Mouse (Mus musculus) cortical plate, adult 2 months (tissue): Measurements from ENCODE around the gene Gm7879. TPM values are rescaled to one million over a fixed set of nuclear protein-coding genes. Genes with fewer than 3 reads are reported as not detected.
"Not testable (repeated sequence)": the region's sequence is repeated elsewhere in the genome, so short reads cannot be mapped to it uniquely, and the experiment has no call there.

Source experiments
- H3K27ac ChIP-seq: fragments of 200-500 bp; 2 replicates; pipeline ENCODE4 v1.5.1; 2012; ENCODE audit warnings: low read length, control low read depth, inconsistent platforms; ENCODE audit not compliant: insufficient read depth
- H3K4me1 ChIP-seq: fragments of 200-500 bp; 2 replicates; pipeline ENCODE4 v1.6.1; 2011; ENCODE audit warnings: low read length; ENCODE audit not compliant: control insufficient read depth, insufficient read depth
- H3K4me3 ChIP-seq: fragments of 200-500 bp; 2 replicates; pipeline ENCODE4 v1.5.1; 2011; ENCODE audit warnings: mild to moderate bottlenecking, low read length, control low read depth; ENCODE audit not compliant: insufficient read depth
- CTCF ChIP-seq: fragments of 200-500 bp; IDR thresholded peaks from 2 replicates; pipeline ENCODE4 v1.5.1; 2011; ENCODE audit warnings: mild to moderate bottlenecking, control low read depth, low read length; ENCODE audit not compliant: insufficient read depth; ENCODE audit errors: extremely low read depth
- POLR2A ChIP-seq: fragments of 200-500 bp; IDR thresholded peaks from 2 replicates; pipeline ENCODE4 v1.6.1; 2011; ENCODE audit warnings: mild to moderate bottlenecking, low read length, control low read depth; ENCODE audit not compliant: insufficient read depth; ENCODE audit errors: extremely low read depth
- polyA plus RNA-seq: library from polyadenylated mRNA; depleted of rRNA; stranded (reverse); fragments of >200 nt; gene quantifications from 2 replicates; pipeline ENCODE4 v1.2.3, GENCODE M21; 2012; rRNA removed

Gene Gm7879
- 0.42 and 0.72 TPM in 2 replicates for polyA plus RNA-seq

DNA sequence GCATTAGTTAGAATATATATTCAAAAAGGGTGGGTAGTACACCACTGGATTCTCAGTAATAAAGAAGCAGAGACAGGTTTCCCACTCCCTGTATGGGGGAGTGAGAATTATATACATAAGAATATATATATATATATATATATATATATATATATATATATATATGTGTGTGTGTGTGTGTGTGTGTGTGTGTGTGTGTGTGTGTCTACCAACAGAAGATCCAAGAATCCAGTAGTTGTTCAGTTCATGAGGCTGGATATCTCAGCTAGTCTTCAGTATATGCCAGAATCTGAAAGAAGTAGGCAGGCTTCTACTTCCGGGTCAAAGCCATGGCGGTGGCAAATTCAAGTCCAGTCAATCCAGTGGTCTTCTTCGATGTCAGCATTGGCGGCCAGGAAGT is at the start of gene Gm7879:
Gm7879 (plus strand) TSS at position 301 of the 400 bp plus-strand sequence.
- H3K4me1 ChIP-seq, H3K27ac ChIP-seq, H3K4me3 ChIP-seq: not testable (repeated sequence)

DNA sequence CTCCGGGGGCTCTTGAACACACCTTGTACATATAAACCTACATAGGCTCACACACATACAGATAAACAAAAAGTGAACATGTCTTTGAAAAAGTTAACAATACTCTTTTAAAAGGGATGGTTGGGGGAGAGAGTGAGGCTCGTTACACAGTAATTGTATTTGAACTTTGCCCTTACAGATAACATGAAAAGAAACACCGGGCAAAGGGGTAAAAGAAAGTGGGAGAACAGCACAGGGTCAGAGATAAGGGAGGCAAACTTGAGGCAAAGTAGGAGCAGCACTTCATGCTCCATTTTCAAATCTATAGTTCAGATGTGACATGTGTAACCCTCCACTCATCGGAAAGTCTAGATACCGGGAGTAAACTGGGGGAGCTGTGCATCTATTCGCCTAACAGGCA is 49.3 kb upstream of the Gm7879 start:
- peaks cover 1% of the 10 kb centered on the region; the same call in 1 of the 2 replicates for H3K4me1 ChIP-seq
- TF ChIP-seq POLR2A = no peak
- no peak for TF ChIP-seq CTCF
- H3K27ac ChIP-seq = no peak overlapping the region
- H3K4me3 ChIP-seq = no peak overlapping the region

GRCm38 (mm10) chr5:43865316-43865715 is 47.6 kb upstream of the Gm7879 start:
- Histone ChIP-seq H3K27ac (no peak overlapping the region), H3K4me1 (peaks cover 1% of the 10 kb centered on the region; the same call in 1 of the 2 replicates), H3K4me3 (no peak overlapping the region)
- TF ChIP-seq POLR2A (no peak), CTCF (no peak)

DNA sequence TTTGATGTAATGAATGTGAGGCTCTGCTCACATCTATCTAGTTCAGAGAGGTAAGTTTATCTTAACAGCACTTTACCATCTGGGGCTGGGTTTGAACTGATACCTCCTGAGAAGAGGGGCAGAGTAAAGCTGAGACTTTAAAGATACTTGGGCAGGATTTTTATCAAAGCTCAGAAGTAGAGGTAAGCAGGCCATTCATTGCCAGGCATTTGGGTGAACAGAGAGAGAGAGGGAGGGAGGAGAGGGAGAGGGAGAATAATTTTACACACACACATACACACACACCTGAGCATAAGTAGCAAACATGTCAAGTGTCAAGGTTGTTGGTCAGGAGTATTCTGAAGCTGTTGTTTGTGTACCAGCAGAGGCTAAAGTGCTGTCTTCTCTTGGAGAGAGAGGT is 44.7 kb upstream of the Gm7879 start, which contains the start of gene Cd38:
Cd38 (plus strand) TSS at position 301 of the 400 bp plus-strand sequence.
- Histone ChIP-seq H3K4me3 (peak within 1 kb of the TSS; percentile 43), H3K27ac (no peak within 1 kb of the TSS), H3K4me1 (peaks cover 1% of the 10 kb centered on the region; the same call in 1 of the 2 replicates)
- no peak for TF ChIP-seq CTCF
- no peak for TF ChIP-seq POLR2A

GRCm38 (mm10) chr5:43868711-43869600 is 44.0 kb upstream of the Gm7879 start:
- no peak overlapping the region for H3K27ac ChIP-seq
- H3K4me3 ChIP-seq = peak overlapping the region; percentile 43
- TF ChIP-seq POLR2A (no peak), CTCF (no peak)
- H3K4me1 ChIP-seq = peaks cover 1% of the 10 kb centered on the region; the same call in 1 of the 2 replicates

DNA sequence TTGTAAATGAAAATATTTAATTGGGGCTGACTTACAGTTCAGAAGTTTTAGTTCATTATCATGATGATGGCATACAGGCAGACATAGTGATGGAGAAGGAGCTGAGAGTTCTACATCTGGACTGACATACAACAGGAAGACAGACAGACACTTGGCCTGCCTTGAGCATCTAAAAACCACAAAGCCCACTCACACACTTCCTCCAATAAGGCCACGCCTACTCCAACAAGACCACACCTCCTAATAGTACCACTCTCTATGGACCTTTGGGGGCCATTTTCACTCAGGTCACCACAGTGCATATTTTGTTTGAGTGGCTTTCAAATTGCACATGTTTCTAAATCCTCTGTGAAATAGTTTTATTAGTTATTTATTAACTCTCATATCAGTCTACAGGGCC is 41.1 kb upstream of the Gm7879 start:
- H3K4me3 ChIP-seq = no peak overlapping the region
- peaks cover 1% of the 10 kb centered on the region; the same call in 1 of the 2 replicates for H3K4me1 ChIP-seq
- H3K27ac ChIP-seq = no peak overlapping the region
- TF ChIP-seq POLR2A (no peak), CTCF (no peak)

- TF ChIP-seq POLR2A (no peak), CTCF (no peak)
Measured at GRCm38 (mm10) chr5:43872652-43873051, 40.3 kb upstream of the Gm7879 start.

GRCm38 (mm10) chr5:43882034-43882433 is 30.9 kb upstream of the Gm7879 start:
- H3K27ac ChIP-seq = no peak overlapping the region
- TF ChIP-seq CTCF (no peak), POLR2A (no peak)
- H3K4me3 ChIP-seq = no peak overlapping the region
- no peaks in the 10 kb centered on the region; the same call in none of the 2 replicates for H3K4me1 ChIP-seq

More at GRCm38 (mm10) chr5:43872652-43873051, 40.3 kb upstream of the Gm7879 start:
- Histone ChIP-seq H3K4me3 (no peak overlapping the region), H3K27ac (no peak overlapping the region), H3K4me1 (peaks cover 1% of the 10 kb centered on the region; the same call in 1 of the 2 replicates)

DNA sequence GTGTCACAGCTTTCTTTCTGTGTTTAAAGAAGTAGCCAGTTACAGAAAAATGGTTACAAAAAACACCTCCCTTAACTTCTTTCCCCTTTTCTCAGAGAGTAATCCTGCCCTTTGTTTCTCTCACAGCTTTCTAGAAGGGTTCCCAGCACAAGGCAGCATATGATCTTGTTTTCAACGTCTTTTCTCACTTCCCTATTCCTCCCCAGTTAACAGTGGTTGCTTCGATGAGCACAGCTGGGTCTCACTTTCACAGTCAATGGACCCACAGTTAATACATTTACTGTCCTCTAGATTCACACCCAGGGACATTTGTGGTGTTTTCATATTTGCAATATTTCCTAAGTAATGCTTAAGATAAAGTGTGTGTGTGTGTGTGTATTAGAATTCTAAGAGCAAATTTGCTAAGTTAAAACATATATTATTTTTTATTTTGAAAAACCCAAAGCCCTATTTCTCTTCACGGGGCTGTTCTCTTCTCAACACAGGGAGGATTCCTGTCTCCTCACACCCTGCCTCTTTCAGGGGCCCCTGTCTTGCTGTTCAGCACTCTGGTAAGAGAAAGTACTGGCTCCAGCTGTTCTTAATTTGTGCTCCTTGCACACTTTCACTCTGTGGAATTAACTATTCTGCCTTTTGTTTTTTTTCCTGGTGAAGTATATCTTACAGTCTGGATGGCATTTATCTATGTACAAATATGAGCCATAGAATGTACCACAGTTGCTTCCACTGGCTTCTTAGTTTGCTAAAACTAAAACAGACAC is 27.7 kb upstream of the Gm7879 start:
- TF ChIP-seq POLR2A = no peak
- no peak for TF ChIP-seq CTCF
- no peak overlapping the region for H3K27ac ChIP-seq

More for the DNA sequence above, 27.7 kb upstream of the Gm7879 start:
- Histone ChIP-seq H3K4me1 (no peaks in the 10 kb centered on the region; the same call in none of the 2 replicates), H3K4me3 (no peak overlapping the region)
